Mouse (Mus musculus): Measurements from ENCODE around the gene Auh. TPM values are rescaled to one million over a fixed set of nuclear protein-coding genes. Genes with fewer than 3 reads are reported as not detected.

Gene Auh
- total and polyA plus RNA-seq, 2 experiments: 33.3 to 49.2 TPM

GRCm38 (mm10) chr13:52899664-52900063 lies 29.8 kb downstream of the Auh start:
- Histone ChIP-seq H3K36me3 (ENCODE audit: control insufficient read depth, insufficient read depth, low read length) (no peaks in the 10 kb centered on the region; the same call in 1 of the 2 replicates), H3K4me1 (ENCODE audit: control insufficient read depth, insufficient read depth, low read length) (peaks cover 4% of the 10 kb centered on the region; the same call in 1 of the 2 replicates), H3K27ac (replicated peaks; ENCODE audit: insufficient read depth, low read depth, low read length) (no peak overlapping the region), H3K9ac (ENCODE audit: low read depth, low read length) (no peak overlapping the region), H3K79me2 (ENCODE audit: control insufficient read depth, insufficient read depth, low read length) (no peaks in the 10 kb centered on the region), H3K27me3 (ENCODE audit: control insufficient read depth, insufficient read depth, low read length) (no peaks in the 10 kb centered on the region), H3K4me3 (ENCODE audit: insufficient read depth, low read depth, low read length) (no peak overlapping the region)
- TF ChIP-seq POLR2A (IDR thresholded peaks at IDR 0.05; ENCODE audit: extremely low read depth, insufficient read depth, low read length) (no peak), CTCF (IDR thresholded peaks at IDR 0.05; ENCODE audit: low read depth, low read length) (no peak)
- DNase-seq (ENCODE audit: extremely low read depth, low read depth, low spot score): no peak
- 90% methylated on average over 5 of the region's 5 CpGs for WGBS

DNA sequence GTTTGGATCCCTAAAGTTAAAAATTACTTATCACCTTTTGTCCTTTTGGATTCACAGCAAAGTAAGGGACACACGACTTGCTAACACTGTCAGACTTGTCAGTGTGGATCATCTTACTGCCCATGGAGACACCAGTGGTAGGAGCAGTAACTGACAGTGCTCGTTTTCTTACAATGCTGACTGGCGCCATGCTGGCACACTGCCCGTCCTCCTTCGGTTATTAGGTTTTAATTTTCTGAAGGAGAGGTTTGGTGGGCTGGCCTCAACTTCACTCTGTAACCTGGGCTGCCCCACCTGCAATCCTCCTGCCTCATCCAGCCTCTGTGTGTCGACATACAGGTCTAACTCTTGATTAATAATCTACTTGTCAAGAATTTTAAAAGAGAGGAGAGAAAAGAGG lies 31.7 kb downstream of the Auh start:
- TF ChIP-seq POLR2A (IDR thresholded peaks at IDR 0.05; ENCODE audit: extremely low read depth, insufficient read depth, low read length) (no peak), CTCF (IDR thresholded peaks at IDR 0.05; ENCODE audit: low read depth, low read length) (no peak)
- H3K27me3 ChIP-seq (ENCODE audit: control insufficient read depth, insufficient read depth, low read length): no peaks in the 10 kb centered on the region
- no peak overlapping the region for H3K9ac ChIP-seq (ENCODE audit: low read depth, low read length)
- H3K36me3 ChIP-seq (ENCODE audit: control insufficient read depth, insufficient read depth, low read length): no peaks in the 10 kb centered on the region; the same call in 1 of the 2 replicates
- H3K4me1 ChIP-seq (ENCODE audit: control insufficient read depth, insufficient read depth, low read length): peaks cover 3% of the 10 kb centered on the region; the same call in 1 of the 2 replicates
- no peak for DNase-seq (ENCODE audit: extremely low read depth, low read depth, low spot score)
- no peak overlapping the region for H3K27ac ChIP-seq (replicated peaks; ENCODE audit: insufficient read depth, low read depth, low read length)
- H3K79me2 ChIP-seq (ENCODE audit: control insufficient read depth, insufficient read depth, low read length): no peaks in the 10 kb centered on the region
- no peak overlapping the region for H3K4me3 ChIP-seq (ENCODE audit: insufficient read depth, low read depth, low read length)
- 76% methylated on average over 6 of the region's 6 CpGs for WGBS

DNA sequence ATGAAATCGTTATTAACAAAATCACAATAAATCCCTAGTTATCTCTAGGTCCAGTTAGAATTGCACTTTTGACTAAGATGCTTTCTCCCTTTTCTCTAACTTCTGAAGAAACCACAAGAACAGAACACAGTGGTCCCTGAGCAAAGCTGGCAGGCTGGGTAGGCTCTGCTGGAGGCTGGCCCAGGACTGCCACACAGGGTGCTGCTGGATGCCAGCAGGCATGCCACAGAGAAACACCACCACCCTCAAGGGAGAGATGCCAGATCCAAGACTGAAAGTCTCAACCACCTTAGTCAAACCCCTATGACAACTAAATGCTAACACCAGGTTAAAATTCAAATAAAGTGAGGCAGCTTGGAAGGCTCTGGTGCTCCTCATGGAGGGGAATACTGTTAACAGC lies 36.7 kb downstream of the Auh start:
- Histone ChIP-seq H3K27me3 (ENCODE audit: control insufficient read depth, insufficient read depth, low read length) (no peaks in the 10 kb centered on the region), H3K36me3 (ENCODE audit: control insufficient read depth, insufficient read depth, low read length) (no peaks in the 10 kb centered on the region; the same call in 1 of the 2 replicates), H3K4me3 (ENCODE audit: insufficient read depth, low read depth, low read length) (no peak overlapping the region), H3K79me2 (ENCODE audit: control insufficient read depth, insufficient read depth, low read length) (no peaks in the 10 kb centered on the region), H3K27ac (replicated peaks; ENCODE audit: insufficient read depth, low read depth, low read length) (no peak overlapping the region), H3K4me1 (ENCODE audit: control insufficient read depth, insufficient read depth, low read length) (peaks cover 3% of the 10 kb centered on the region; the same call in 1 of the 2 replicates), H3K9ac (ENCODE audit: low read depth, low read length) (no peak overlapping the region)
- DNase-seq (ENCODE audit: extremely low read depth, low read depth, low spot score): peak; percentile 8
- WGBS: 94% methylated on average over 1 of the region's 1 CpGs
- TF ChIP-seq CTCF (IDR thresholded peaks at IDR 0.05; ENCODE audit: low read depth, low read length): no peak
- no peak for TF ChIP-seq POLR2A (IDR thresholded peaks at IDR 0.05; ENCODE audit: extremely low read depth, insufficient read depth, low read length)

DNA sequence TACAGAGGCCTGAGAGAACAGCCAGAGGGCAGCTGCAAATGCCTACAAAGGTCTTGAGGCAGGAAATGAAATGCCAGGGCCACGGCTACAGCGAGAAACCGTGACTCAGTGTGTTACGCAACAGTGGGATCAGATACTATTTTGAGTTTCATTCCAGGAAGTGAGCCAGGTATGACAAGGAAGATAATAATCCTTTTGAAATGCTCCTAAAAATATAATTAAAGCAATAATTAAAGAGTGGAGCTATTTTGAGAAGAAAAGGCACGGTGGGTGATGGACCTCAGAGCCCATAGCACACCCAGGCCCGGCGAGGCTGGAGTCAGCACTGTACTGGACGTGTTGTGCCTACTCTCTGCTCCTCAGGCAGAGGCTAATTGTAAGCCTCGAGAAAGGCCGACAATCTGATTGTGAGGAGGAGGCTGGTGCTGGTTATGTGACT lies 37.4 kb downstream of the Auh start:
- no peak overlapping the region for H3K9ac ChIP-seq (ENCODE audit: low read depth, low read length)
- no peaks in the 10 kb centered on the region for H3K36me3 ChIP-seq (ENCODE audit: control insufficient read depth, insufficient read depth, low read length)
- no peak for TF ChIP-seq CTCF (IDR thresholded peaks at IDR 0.05; ENCODE audit: low read depth, low read length)
- no peak for TF ChIP-seq POLR2A (IDR thresholded peaks at IDR 0.05; ENCODE audit: extremely low read depth, insufficient read depth, low read length)
- 22% methylated on average over 10 of the region's 10 CpGs for WGBS
- H3K79me2 ChIP-seq (ENCODE audit: control insufficient read depth, insufficient read depth, low read length): no peaks in the 10 kb centered on the region
- peak overlapping the region; percentile 30 for H3K27ac ChIP-seq (replicated peaks; ENCODE audit: insufficient read depth, low read depth, low read length)
- DNase-seq (ENCODE audit: extremely low read depth, low read depth, low spot score): peak; percentile 89
- no peak overlapping the region for H3K4me3 ChIP-seq (ENCODE audit: insufficient read depth, low read depth, low read length)
- H3K4me1 ChIP-seq (ENCODE audit: control insufficient read depth, insufficient read depth, low read length): peaks cover 3% of the 10 kb centered on the region; the same call in 1 of the 2 replicates
- no peaks in the 10 kb centered on the region for H3K27me3 ChIP-seq (ENCODE audit: control insufficient read depth, insufficient read depth, low read length)

GRCm38 (mm10) chr13:52890313-52890712 lies 39.2 kb downstream of the Auh start:
- Histone ChIP-seq H3K79me2 (ENCODE audit: control insufficient read depth, insufficient read depth, low read length) (no peaks in the 10 kb centered on the region), H3K36me3 (ENCODE audit: control insufficient read depth, insufficient read depth, low read length) (no peaks in the 10 kb centered on the region), H3K27me3 (ENCODE audit: control insufficient read depth, insufficient read depth, low read length) (no peaks in the 10 kb centered on the region), H3K4me1 (ENCODE audit: control insufficient read depth, insufficient read depth, low read length) (peaks cover 3% of the 10 kb centered on the region; the same call in 1 of the 2 replicates), H3K27ac (replicated peaks; ENCODE audit: insufficient read depth, low read depth, low read length) (no peak overlapping the region), H3K9ac (ENCODE audit: low read depth, low read length) (no peak overlapping the region), H3K4me3 (ENCODE audit: insufficient read depth, low read depth, low read length) (no peak overlapping the region)
- TF ChIP-seq POLR2A (IDR thresholded peaks at IDR 0.05; ENCODE audit: extremely low read depth, insufficient read depth, low read length) (no peak), CTCF (IDR thresholded peaks at IDR 0.05; ENCODE audit: low read depth, low read length) (no peak)
- DNase-seq (ENCODE audit: extremely low read depth, low read depth, low spot score): no peak
- WGBS: 95% methylated on average over 9 of the region's 9 CpGs

DNA sequence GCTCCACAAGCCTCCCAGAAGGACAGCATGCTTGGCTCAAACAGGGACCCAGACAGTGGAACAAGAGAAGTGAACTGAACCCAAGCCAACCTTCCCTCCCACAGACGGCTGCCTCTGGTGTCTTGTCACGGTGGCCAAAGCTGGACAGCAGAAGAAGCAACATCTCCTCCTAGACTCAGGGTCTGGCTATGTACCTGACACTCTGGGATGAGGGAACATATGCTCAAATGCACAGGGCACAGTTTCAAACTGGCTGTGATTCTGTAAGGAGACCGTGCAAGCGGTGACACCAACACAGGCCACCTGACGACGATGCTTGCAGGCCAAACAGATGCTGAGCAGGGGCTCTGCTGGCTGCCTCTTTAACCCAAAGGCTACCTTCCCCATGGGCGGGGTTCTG lies 42.7 kb downstream of the Auh start:
- WGBS: 93% methylated on average over 7 of the region's 7 CpGs
- no peaks in the 10 kb centered on the region; the same call in 1 of the 2 replicates for H3K4me1 ChIP-seq (ENCODE audit: control insufficient read depth, insufficient read depth, low read length)

More for the DNA sequence above, 42.7 kb downstream of the Auh start:
- H3K27me3 ChIP-seq (ENCODE audit: control insufficient read depth, insufficient read depth, low read length): no peaks in the 10 kb centered on the region
- H3K4me3 ChIP-seq (ENCODE audit: insufficient read depth, low read depth, low read length): no peak overlapping the region
- TF ChIP-seq POLR2A (IDR thresholded peaks at IDR 0.05; ENCODE audit: extremely low read depth, insufficient read depth, low read length) (no peak), CTCF (IDR thresholded peaks at IDR 0.05; ENCODE audit: low read depth, low read length) (no peak)
- no peak overlapping the region for H3K27ac ChIP-seq (replicated peaks; ENCODE audit: insufficient read depth, low read depth, low read length)
- H3K36me3 ChIP-seq (ENCODE audit: control insufficient read depth, insufficient read depth, low read length): no peaks in the 10 kb centered on the region
- DNase-seq (ENCODE audit: extremely low read depth, low read depth, low spot score): no peak
- H3K79me2 ChIP-seq (ENCODE audit: control insufficient read depth, insufficient read depth, low read length): no peaks in the 10 kb centered on the region
- no peak overlapping the region for H3K9ac ChIP-seq (ENCODE audit: low read depth, low read length)

Data from liver, adult 2 months (tissue).